Mouse (Mus musculus): ENCODE results near the gene Car2.
A peak's percentile ranks its signal among the peaks of the same experiment; 100 is the strongest.

Car2 gene

DNA sequence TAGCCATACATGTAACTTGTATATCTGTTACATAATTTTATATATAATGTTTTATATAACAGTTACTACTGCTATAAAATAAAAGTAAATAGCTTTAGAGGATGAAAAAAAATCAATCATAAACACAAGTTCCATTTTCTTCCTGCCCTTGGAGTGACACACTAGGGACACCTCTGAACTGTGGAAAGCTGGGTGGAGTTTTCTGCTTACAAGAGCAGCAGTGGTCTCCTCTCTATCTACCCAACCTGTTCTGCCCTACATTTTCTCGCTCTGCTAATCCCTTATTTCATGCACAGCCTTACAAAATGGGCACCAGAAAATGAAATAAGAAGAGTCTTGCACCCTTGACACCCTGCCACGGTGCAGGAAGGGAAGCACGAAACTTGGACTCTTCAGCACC, 6.8 kb upstream of the Car2 start:
- no peak for DNase-seq

DNA sequence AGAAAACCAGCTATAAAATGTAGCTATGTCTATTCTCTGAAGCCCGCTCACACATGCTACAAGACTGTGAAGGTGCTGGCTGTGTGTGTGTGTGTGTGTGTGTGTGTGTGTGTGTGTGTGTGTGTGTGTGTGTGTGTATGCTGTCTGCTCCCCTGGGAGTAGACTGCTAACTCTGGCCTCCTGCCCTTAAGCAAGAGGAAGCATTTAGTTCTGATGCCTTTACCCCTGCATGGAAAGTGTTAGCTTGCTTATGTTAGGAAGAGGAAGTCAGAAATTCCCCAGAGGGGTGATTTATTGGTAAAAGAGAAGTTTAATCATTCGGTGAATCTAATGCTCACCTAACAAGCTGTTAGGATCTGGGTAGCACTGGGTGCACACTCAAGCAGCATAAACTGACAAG, 5.8 kb upstream of the Car2 start:
- DNase-seq: no peak

- no peak for DNase-seq
These were observed 4.1 kb upstream of the Car2 start for GRCm38 (mm10) chr3:14882005-14882404.

- no peak for DNase-seq
These were observed 3.3 kb upstream of the Car2 start for GRCm38 (mm10) chr3:14882756-14883155.

DNA sequence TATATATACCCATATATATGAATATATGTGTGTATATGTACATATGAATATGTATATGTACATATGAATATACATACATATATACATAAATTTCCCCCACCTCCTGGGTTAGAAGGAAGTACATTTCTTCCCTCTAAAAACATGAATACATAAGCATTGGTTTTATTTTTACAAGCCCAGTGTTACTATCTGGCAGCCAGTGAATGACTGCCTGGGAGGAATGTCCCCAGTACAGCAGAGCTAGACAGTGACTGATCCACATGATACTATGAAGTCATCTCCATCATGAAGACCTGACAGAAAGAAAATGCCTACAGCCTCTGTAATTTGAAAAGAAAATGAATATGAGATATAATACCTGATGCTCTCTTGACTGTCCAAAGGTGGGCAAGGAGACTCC, 1.2 kb upstream of the Car2 start:
- peak; percentile 40 for DNase-seq

DNA sequence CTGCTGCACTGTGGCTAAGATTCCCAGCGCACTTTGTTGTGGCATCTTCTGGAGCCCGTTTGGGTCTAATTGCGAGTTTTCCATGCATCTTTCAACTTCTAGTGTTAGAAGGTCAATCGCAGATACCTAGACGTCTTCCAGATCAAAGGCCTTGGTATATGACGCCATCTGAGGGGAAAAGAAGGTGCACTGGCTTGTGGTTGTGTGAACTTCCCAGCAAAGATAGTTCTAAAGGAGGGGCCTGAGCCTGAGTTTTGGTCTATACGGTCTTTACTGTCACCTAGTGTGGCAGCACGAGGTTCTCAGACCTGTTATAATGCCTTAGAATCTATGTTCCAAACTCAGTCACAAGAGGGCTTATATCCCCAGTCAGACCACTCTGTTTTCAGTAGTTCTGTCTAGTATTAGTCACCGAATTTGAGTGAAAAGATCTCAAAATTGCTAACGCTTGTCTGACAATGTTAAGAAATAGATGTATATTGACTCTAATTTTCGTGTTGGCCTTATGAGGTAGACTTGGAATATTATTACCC, 1.1 kb downstream of the Car2 start:
- DNase-seq: no peak

- peak; percentile 18 for DNase-seq
These were observed 1.7 kb downstream of the Car2 start for GRCm38 (mm10) chr3:14887686-14888295.

- DNase-seq: no peak
These were observed 2.5 kb downstream of the Car2 start for GRCm38 (mm10) chr3:14888549-14888948.

GRCm38 (mm10) chr3:14889085-14889484, 3.0 kb downstream of the Car2 start:
- DNase-seq: no peak

GRCm38 (mm10) chr3:14889716-14890409, 3.8 kb downstream of the Car2 start:
- no peak for DNase-seq

DNA sequence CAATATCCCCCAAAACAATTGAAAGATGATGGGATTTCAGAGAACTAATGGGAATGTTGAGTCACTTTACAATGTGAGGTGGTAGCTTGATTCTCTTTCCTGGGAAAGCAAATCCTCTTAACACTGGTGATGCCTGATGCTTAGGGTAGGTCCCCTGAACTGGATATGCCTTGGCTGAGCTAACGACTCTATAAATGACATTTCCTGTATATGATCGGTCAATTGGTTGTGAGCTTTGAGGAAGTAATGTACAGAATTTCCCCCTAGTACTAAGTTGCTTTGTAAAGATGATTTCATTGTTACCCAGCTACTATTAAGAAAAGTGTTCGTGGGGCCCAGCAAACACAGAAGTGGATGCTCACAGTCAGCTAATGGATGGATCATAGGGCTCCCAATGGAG, 6.9 kb downstream of the Car2 start:
- no peak for DNase-seq

DNA sequence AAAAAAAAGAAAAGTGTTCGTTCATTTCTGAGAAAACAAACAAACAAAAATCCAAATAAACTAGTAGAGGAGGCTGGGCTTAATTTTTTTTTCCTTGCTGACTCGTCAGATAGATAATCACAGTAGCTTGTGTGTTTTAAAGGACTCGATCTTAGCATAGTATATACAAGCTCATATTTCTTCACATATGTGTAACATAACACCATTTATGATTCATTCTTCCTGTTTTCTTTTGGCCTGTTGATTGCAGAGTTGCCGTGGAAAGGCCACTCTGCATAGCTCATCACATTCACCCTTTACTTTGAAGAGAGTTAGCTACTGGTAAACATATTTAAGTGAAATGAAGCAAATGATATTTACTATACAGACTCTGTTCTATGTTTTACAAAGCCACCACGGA, 7.6 kb downstream of the Car2 start:
- DNase-seq: no peak

DNA sequence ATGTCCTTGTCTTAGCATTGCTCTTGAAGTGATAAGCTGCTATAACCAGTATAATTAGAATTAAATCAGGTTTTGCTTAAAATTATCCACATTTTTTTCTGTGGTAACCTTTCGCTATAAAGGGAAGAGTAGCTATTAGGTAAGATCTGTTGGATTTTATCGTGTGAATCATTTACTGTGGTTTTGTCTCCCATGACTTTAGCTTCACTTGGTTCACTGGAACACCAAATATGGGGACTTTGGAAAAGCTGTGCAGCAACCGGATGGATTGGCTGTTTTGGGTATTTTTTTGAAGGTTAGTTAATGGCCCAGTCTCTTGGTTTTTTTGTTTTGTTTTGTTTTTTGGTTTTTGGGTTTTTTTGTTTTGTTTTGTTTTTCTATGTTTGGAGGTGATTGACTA, 9.3 kb downstream of the Car2 start:
- DNase-seq: no peak

DNA sequence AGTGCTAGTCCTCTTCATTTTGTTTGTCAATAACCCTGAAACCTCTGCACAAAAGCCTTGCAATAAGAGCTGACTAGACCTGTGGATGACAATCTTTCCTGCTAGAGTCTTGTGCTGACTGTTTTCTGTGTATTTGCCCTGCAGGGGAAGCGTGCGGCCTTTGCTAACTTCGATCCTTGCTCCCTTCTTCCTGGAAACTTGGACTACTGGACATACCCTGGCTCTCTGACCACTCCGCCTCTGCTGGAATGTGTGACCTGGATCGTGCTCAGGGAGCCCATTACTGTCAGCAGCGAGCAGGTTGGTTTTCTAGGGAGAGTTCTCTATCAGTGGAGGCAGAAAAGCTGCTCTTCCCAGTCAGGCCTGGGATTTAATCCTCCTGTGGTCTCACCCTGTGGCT, 11.7 kb downstream of the Car2 start:
- DNase-seq: no peak

DNA sequence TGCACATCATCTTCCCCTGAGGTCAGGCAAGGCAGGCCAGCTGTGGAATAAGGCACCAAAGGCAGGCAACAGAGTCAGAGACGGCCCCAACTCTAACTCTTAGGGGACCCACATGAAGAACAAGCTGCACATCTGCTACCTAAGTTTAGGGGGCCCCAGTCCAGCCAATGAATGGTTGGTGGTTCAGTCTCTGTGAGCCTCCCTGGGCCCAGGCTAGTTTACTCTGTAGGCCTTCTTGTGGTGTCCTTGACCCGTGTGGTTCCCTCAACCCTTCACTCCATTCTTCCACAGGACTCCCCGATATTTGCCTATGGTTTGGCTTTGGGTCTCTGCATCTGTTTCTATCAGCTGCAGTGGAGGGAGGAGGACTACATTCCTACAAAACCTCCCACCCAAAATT, 17.3 kb downstream of the Car2 start:
- no peak for DNase-seq

DNA sequence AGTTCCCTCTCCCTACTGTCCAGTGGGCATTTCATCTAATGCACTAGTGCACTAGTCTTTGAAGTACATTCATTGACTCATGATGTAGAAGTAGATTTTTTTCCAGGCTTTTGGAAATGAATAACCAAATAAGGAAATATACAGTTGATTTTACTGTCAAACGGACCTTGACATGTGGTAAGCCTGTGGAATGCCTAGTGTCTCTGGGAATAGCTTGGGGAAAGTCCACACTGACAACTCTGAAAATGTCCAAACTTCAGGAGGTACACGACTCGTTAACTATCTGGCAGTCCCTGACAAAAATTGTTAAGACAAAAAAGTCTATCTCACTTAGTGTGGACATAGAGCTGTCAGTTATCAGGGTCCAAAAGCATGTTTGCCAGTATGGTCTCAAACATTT, 18.1 kb downstream of the Car2 start:
- DNase-seq: no peak

DNA sequence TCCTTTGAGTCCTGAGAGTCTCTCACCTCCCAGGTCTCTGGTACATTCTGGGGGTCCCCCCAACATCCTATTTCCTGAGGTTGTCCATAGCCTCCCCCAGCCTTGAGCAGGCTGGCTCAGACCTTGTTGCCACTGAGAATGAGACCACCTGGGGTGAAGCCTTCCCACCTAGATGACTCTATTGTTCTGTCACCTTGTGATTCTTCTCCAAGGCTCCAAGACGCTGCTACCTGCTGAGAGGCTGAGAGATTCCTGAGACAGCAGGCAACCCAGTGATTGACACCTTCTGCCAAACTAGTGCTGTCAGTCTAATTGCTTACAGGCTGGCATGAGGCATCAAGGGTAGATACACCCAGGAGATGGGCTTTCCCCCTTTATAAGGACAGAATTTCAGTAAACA, 21.2 kb downstream of the Car2 start:
- no peak for DNase-seq

- DNase-seq: no peak
These were observed 26.0 kb downstream of the Car2 start for GRCm38 (mm10) chr3:14911992-14912582.

- DNase-seq: no peak
These were observed 27.7 kb downstream of the Car2 start for GRCm38 (mm10) chr3:14913774-14914173.

- DNase-seq: no peak
These were observed 29.3 kb downstream of the Car2 start for GRCm38 (mm10) chr3:14915355-14915754.

GRCm38 (mm10) chr3:14917261-14917660, 31.2 kb downstream of the Car2 start:
- DNase-seq: no peak

GRCm38 (mm10) chr3:14944706-14945105, 58.6 kb downstream of the Car2 start:
- DNase-seq: no peak

GRCm38 (mm10) chr3:14945627-14946026, 59.6 kb downstream of the Car2 start:
- DNase-seq: no peak

DNA sequence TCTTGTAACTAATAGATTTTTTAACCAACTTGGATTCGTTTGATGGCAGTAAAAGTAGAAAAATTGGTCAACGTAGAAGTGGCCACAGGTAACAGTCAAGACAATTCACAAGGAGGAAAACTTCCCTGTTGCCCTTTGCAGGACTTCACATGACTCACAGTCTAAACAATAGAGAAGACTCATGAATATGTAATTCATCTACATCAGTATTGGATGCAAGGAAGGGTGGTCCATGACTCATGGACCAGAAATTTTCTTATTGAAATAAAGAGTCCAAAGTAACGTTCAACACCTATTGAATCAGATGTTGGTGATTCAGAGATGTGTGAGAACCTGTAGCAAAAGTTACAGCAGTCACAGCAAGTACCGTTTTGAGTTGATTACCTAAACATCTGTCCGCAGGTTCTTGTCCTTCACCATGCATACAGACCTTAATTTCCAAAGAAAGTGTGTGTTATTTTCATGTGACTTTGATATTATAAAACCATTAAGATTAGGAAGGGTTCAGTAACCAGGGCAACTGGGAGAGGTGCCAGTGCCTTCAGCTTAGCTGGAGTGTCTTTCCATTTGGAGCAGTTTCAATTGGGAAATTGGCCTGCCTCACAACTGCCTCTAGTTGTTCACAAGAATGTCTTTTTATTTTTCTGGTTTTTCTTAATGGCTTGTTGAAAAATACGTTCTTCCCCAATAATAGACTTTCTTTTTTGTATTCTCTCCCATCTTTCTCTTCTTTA, 62.2 kb downstream of the Car2 start:
- DNase-seq: peak; percentile 47

All from layer of hippocampus, adult 9-11 months (tissue).